Mouse (Mus musculus) heart, adult 11 months (tissue): Measurements from ENCODE around the gene Prkaca.
A peak's percentile ranks its signal among the peaks of the same experiment; 100 is the strongest.
"Not testable (repeated sequence)": the region's sequence is repeated elsewhere in the genome, so short reads cannot be mapped to it uniquely, and the experiment has no call there.

ENCODE experiments used
- DNase-seq: peaks from one replicate; pipeline ENCODE4 v3.0.0; 2022

Prkaca gene

DNA sequence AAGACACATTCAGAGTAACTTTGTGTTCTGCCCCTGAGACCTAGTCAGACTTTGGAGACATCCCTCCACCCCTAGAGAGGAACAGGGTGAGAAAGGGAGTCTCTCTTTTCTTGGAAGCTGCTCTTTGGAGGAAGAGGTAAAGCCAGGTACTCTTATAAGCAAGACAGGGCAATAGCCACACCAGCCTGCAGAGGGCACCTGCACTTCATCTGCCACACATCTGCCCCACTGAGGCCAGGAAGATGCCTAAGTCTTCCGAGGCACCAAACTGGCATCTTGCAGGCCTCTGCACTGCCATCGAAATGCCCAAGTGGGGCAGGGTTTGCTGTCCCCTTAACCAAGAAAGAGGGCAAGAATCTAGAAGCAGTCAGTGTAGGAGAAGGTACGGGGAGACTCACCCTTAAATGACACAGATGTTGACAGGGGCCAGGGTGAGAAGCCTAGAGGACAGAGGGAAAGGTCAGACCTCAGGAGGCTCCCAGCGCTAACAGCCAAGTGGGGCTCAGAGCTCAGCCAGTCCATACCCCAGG lies 3.4 kb downstream of the Prkaca start:
- DNase-seq = peak; percentile 92

GRCm38 (mm10) chr8:83976779-83977350 lies 4.1 kb downstream of the Prkaca start:
- DNase-seq = peak; percentile 91

DNA sequence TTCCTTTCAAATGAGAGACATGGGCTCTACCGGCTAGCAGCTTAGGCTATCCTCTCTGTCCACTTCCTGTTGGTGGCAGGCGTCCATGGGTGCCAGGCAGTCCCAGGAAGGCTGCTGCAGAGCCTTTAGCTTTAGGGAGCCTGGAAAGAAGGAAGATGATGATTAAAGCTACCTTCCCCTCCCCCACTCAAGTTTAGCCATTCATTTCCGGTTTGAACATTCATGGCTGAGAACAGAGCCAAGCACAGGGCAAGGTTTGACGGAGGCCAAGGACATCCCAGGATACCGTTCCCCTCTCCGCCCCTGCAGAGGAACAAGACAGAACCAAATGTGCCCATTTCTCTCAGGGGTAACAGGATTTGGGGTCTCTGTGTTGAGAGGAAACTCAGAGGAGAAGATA lies 4.9 kb downstream of the Prkaca start:
- DNase-seq = peak; percentile 95

GRCm38 (mm10) chr8:83978200-83978599 lies 5.4 kb downstream of the Prkaca start:
- peak; percentile 89 for DNase-seq

DNA sequence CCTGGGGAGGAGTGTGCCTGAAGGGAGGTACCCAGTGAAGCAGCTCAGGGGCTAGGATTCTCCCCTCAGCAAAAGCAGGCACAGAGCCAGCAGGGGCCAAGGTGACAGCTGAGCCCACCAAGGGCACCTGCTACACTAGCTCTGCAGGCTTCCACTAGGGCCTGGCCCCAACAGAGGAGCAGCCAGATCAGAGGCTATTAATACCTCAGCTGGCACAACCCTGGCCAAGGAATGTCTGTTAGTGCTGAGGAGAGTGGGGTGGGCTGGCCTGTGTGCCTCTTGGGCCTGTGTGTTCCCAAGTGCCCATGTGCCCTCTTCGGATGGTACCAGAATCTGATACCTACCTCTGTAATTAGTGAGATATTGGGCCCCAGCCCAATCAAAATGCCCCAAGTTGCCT lies 7.5 kb downstream of the Prkaca start:
- peak; percentile 98 for DNase-seq

DNA sequence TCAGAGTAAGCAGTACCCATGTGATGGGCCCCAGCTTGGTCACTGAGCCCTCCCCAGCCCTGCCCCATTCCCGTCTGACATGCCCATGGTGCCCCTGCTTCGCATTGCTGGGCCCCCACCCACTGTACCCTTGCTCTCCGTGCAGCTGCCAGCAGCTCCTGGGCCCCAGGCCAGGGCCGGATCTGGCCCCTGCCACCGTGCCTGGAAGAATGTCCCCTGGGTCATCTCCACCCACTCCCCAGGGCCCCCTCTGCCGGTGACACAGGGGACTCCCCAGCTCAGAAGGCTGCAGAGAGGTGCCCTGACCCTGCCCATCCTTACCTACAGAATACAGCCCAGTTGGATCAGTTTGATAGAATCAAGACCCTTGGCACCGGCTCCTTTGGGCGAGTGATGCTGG lies 8.1 kb downstream of the Prkaca start:
- DNase-seq = peak; percentile 98

DNA sequence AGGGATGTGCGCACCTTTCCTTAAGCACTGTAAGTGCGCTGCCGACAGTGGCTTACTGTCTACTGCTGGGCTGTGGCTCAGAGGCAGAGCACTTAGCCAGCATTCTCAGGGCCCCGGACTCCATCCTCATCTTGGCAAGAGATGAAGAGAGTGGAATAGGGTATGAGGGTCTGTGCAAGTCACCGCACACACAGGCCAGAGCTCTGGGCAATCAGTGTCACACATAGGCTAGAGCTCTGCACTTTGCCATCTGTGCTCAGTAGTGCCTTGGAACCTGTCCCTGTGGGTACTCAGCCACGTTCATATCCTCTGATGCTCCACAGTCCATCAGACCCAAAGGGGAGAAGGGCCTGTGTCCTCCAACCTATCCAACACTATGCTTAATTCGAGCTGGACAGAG lies 8.7 kb downstream of the Prkaca start:
- DNase-seq = peak; percentile 86

GRCm38 (mm10) chr8:83982449-83982848 lies 9.7 kb downstream of the Prkaca start:
- peak; percentile 91 for DNase-seq

- not testable (repeated sequence) for DNase-seq
Measured at GRCm38 (mm10) chr8:83983222-83983621, 10.4 kb downstream of the Prkaca start.

DNA sequence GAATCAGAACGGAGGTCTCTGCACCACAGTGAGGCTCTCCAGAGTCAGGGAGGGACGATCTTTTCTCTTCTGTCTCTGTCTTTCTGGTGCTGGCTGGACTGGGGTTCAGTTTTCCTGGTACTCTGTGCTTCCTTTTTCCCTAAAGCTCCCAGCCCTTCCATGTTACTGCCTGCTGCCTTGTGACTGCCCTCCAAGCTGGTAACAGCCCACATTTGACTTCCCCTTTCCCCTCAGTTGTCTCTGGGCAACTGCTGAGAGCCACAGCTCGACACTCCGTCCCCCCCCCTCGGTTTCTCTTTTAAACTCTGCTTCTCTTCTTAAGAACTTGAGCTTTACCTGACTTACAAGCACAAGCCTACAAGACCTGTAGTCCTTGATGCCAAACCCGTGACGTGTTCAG lies 16.4 kb downstream of the Prkaca start:
- peak; percentile 92 for DNase-seq

DNA sequence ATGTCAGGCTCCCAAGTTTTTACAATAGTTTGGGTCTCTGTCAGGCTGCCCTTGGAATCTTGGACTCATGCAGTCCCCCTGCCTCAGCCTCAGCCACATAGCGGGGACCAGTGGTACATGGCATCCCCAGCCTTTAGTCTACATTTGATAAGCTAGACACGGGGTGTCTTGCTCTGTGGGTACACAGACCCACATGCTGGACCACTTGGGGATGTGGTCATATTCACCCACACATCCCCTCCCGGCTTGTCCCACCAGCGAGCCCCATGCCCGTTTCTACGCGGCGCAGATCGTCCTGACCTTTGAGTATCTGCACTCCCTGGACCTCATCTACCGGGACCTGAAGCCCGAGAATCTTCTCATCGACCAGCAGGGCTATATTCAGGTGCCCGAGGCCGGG lies 17.4 kb downstream of the Prkaca start:
- peak; percentile 91 for DNase-seq

GRCm38 (mm10) chr8:83992488-83992887 lies 19.7 kb downstream of the Prkaca start:
- DNase-seq = no peak

GRCm38 (mm10) chr8:83994030-83994429 lies 21.2 kb downstream of the Prkaca start:
- no peak for DNase-seq

DNA sequence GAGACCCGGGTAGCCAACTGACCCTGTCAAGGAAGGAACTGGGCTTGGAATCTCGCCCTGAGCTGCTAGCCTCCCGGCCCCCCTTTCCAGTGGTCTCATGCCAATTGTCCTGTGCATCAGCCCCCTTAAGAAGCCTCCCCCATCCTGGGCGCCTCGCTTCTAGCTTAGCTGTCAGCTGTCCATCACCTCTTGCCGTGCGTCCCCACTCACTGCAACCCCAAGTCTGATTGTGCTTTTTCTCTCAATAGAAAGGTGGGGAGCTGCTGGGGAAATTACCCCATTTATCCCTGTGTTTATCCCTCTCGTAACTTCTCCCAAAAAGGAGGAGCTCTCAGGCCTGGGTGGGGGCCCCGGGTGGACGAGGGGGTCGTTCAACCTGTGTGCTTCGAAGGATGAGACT lies 23.2 kb downstream of the Prkaca start:
- peak; percentile 96 for DNase-seq

DNA sequence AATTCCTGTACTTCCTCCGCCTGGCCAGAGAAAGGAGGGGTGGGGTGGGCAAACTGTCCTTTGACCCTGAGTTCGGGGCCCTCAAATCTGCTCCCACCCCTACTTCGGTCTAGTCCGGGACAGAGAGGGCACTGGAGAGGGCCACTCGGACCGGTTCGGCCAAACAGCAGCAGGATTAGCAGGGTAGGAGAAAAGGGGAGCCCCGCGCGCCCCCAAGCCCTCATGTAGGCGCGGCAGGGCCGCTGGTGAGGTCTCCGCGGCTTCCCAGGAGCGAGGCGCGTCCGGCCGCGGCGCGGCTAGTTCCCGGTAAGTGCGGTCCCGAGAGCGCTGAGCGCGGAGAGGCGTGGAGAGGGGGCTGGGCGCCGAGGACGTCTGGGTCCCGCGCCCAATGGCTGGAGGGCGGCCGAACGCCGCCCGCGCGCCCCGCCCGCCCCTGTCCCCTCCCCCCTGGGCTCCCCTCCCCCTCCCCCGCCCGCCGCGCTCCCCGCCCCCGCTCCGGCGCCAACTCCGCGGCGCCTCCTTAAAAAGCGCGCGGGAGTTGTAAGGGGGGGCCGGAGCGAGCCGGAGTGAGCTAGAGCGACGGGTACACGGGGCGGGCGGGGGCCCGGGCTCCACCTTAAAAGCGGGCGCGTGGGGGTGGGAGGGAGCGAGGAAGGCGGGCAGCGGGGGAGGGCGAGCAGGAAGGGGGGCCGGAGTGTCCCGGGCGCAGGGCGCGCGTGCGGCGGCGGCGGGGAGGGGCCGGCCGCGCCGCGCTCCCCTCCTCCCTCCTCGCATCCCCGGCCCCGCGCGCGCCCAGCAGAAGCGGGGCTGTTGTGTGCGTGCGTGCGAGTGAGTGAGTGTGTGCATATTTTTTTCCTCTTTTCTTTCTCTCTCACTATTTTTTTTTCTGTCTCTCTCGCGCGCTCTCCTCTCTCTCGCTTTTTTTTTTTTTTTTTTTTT lies 24.0 kb downstream of the Prkaca start:
- DNase-seq = peak; percentile 99

GRCm38 (mm10) chr8:83997511-83998141 lies 24.8 kb downstream of the Prkaca start, which contains the start of gene Samd1:
Gene Samd1, plus strand, starts transcription at chr8:83997672.
- peak; percentile 96 for DNase-seq

DNA sequence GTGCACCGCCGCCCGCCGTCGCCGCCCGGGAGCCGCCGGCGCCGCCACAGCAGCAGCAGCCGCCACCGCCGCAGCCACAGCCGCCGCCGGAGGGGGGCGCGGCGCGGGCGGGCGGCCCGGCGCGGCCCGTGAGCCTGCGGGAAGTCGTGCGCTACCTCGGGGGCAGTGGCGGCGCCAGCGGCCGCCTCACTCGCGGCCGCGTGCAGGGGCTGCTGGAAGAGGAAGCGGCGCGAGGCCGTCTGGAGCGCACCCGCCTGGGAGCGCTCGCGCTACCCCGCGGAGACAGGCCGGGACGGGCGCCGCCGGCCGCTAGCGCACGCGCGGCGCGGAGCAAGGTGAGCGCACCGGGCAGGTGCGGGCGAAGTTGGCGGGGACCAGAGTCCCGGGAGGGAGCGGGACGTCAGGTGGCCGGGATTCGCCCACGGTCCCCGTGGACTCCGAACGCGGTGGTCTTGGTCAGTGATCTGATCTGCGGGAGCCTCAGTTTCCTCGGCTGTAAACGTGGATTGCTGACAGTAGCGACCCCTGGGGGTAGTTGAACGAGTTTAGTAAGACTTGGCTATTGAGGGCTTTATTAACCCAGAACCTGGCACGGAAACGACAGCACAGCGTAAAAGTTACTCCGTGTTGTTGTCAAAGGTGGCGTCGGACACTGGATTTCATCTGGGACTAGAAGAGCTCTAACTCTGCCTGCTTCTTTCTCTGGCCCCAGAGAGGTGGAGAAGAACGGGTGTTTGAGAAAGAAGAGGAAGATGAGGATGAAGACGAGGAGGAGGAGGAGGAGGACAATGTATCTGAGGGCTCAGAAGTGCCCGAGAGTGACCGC lies 25.7 kb downstream of the Prkaca start:
- DNase-seq = peak; percentile 97

GRCm38 (mm10) chr8:83999057-83999705 lies 26.4 kb downstream of the Prkaca start:
- peak; percentile 96 for DNase-seq

GRCm38 (mm10) chr8:83999825-84000224 lies 27.0 kb downstream of the Prkaca start:
- peak; percentile 92 for DNase-seq

DNA sequence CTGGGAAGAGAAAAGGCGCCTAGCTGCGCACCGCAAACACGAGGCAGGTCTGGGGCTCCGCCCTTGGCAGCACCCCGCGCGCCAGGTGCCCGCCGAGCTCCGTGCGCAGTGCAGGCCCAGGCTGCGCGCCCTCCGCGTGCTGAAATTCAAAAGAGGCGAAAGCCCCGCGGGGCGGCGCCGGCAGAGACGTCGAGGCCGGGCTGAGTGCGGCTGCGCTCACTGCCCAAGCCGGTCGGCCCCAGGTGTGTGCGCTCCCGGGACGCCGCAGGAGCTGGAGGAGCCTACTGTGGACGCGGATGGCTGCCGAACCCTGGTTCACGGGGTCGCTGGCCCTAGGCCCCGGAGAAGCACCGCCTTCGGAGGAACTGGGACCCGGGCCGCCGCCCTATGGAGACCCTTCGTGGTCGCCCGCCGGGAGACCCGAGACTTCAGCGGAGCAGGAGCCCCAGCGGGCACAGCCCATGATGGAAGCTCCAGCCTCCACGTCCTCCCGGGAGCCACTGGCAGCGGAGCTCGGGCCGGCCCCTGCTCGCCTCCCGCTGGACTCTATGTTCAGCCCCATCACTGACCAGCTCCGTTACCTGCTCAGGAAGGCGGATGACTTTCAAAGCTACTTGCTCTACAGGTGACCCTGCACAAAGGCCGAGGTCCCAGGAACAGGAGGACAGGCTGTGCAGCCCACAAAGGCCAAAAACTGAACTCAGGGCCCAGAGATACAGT lies 28.6 kb downstream of the Prkaca start, which contains the start of gene 1700067K01Rik:
Gene 1700067K01Rik, plus strand, starts transcription at position 222 of the 720 bp plus-strand sequence.
- DNase-seq = peak; percentile 92

- peak; percentile 91 for DNase-seq
Measured at GRCm38 (mm10) chr8:84002957-84003611, 30.3 kb downstream of the Prkaca start.
